Mouse (Mus musculus) hindbrain, embryonic 13.5 days (tissue): ENCODE measurements at regions not wholly inside any gene's neighbourhood (a gene's known extent, or its start where the extent isn't known, plus 50 kb on each side); places are given as distances from the start of the nearest gene placed in this dataset.

Source experiments
- ATAC-seq: fragments of 200-750 bp; cut with Nextera tagmentation; 2 replicates; pipeline ENCODE4 v1.8.0; 2017; ENCODE audit warnings: moderate TSS enrichment; ENCODE audit not compliant: low FRiP score
- H3K27ac ChIP-seq: fragments of 300-500 bp; sonication (generic); 2 replicates; pipeline ENCODE4 v1.5.1; 2015; ENCODE audit warnings: inconsistent platforms, mild to moderate bottlenecking, moderate library complexity
- H3K27me3 ChIP-seq: fragments of 300-500 bp; sonication (generic); 2 replicates; pipeline ENCODE4 v1.6.1; 2015; ENCODE audit warnings: mild to moderate bottlenecking, inconsistent platforms
- H3K36me3 ChIP-seq: fragments of 300-500 bp; sonication (generic); 2 replicates; pipeline ENCODE4 v1.6.1; 2015; ENCODE audit warnings: mild to moderate bottlenecking, inconsistent platforms
- H3K4me1 ChIP-seq: fragments of 300-500 bp; sonication (generic); replicated peaks from 2 replicates; pipeline ENCODE4 v1.6.1; 2015; ENCODE audit warnings: inconsistent platforms
- H3K4me2 ChIP-seq: fragments of 300-500 bp; sonication (generic); 2 replicates; pipeline ENCODE4 v1.6.1; 2015; ENCODE audit warnings: inconsistent platforms, mild to moderate bottlenecking, moderate library complexity
- H3K4me3 ChIP-seq: fragments of 300-500 bp; sonication (generic); 2 replicates; pipeline ENCODE4 v1.5.1; 2015; ENCODE audit warnings: mild to moderate bottlenecking, inconsistent platforms
- H3K9ac ChIP-seq: fragments of 300-500 bp; sonication (generic); 2 replicates; pipeline ENCODE4 v1.6.1; 2015; ENCODE audit warnings: mild to moderate bottlenecking, inconsistent platforms
- H3K9me3 ChIP-seq: fragments of 300-500 bp; sonication (generic); 2 replicates; pipeline ENCODE4 v1.6.1; 2016; ENCODE audit warnings: inconsistent platforms
- WGBS: fragments of 180-500 bp; shearing (Covaris S2); methylation state at CpG from one replicate; pipeline ENCODE4 v1.1.7; 2015; 5-methylcytosine and 5-hydroxymethylcytosine counted together

DNA sequence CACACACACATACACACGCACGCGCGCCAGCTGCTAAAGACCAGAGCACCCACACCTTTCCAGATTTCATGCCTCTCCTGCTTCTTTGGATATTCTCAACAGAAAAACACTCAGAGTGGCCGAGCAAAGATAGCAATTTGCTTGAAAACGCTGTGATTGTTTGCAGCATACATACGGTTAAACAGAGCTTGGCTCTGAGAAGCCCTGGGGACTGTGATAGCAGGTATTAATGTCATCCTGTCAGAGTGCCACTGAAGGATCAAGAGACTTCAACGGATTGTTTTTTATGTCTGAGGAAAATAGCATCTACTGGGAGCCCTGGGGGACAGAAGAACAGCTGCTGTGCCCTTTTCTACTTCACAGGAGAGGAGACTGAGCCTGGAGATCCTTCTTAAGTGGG is 440.4 kb downstream of the Pdcd6ip start:
- WGBS: 80% methylated on average over 8 of the region's 8 CpGs
- no peak overlapping the region for H3K9ac ChIP-seq
- ATAC-seq: no peak

GRCm38 (mm10) chr9:113263636-113264035 is 444.4 kb downstream of the Pdcd6ip start:
- no peak overlapping the region for H3K4me3 ChIP-seq
- peaks cover 6% of the 10 kb centered on the region; the same call in 1 of the 2 replicates for H3K4me1 ChIP-seq
- 93% methylated on average over 6 of the region's 6 CpGs for WGBS
- no peaks in the 10 kb centered on the region for H3K27me3 ChIP-seq
- H3K27ac ChIP-seq: no peak overlapping the region
- H3K36me3 ChIP-seq: no peaks in the 10 kb centered on the region
- H3K9ac ChIP-seq: no peak overlapping the region
- no peak for ATAC-seq
- H3K4me2 ChIP-seq: no peak overlapping the region
- H3K9me3 ChIP-seq: no peaks in the 10 kb centered on the region

More for the DNA sequence above, 440.4 kb downstream of the Pdcd6ip start:
- Histone ChIP-seq H3K4me1 (peaks cover 6% of the 10 kb centered on the region; the same call in 1 of the 2 replicates), H3K36me3 (no peaks in the 10 kb centered on the region), H3K27me3 (no peaks in the 10 kb centered on the region), H3K4me3 (no peak overlapping the region), H3K27ac (0 out of 2 replicates have a peak overlapping the region, but pooled peaks have one; percentile 8), H3K9me3 (no peaks in the 10 kb centered on the region), H3K4me2 (no peak overlapping the region)

- WGBS: 92% methylated on average over 2 of the region's 2 CpGs
- H3K9ac ChIP-seq: no peak overlapping the region
These were observed 447.8 kb downstream of the Pdcd6ip start for GRCm38 (mm10) chr9:113260296-113260695.

GRCm38 (mm10) chr9:113258556-113258955 is 449.5 kb downstream of the Pdcd6ip start:
- no peaks in the 10 kb centered on the region for H3K27me3 ChIP-seq
- no peak overlapping the region for H3K9ac ChIP-seq
- ATAC-seq: no peak
- H3K4me1 ChIP-seq: peaks cover 7% of the 10 kb centered on the region; the same call in 1 of the 2 replicates
- H3K27ac ChIP-seq: no peak overlapping the region
- H3K9me3 ChIP-seq: no peaks in the 10 kb centered on the region
- H3K4me3 ChIP-seq: no peak overlapping the region
- no peak overlapping the region for H3K4me2 ChIP-seq
- WGBS: 81% methylated on average over 2 of the region's 2 CpGs
- H3K36me3 ChIP-seq: no peaks in the 10 kb centered on the region

More at GRCm38 (mm10) chr9:113260296-113260695, 447.8 kb downstream of the Pdcd6ip start:
- Histone ChIP-seq H3K4me1 (peaks cover 7% of the 10 kb centered on the region; the same call in 1 of the 2 replicates), H3K27ac (no peak overlapping the region), H3K4me2 (no peak overlapping the region), H3K27me3 (no peaks in the 10 kb centered on the region), H3K4me3 (no peak overlapping the region), H3K36me3 (no peaks in the 10 kb centered on the region), H3K9me3 (no peaks in the 10 kb centered on the region)
- no peak for ATAC-seq

GRCm38 (mm10) chr9:113248703-113249274 is 459.3 kb downstream of the Pdcd6ip start:
- ATAC-seq: 0 out of 2 replicates have a peak, but pooled peaks have one; percentile 68
- WGBS: 36% methylated on average over 12 of the region's 12 CpGs
- Histone ChIP-seq H3K4me2 (no peak overlapping the region), H3K9ac (no peak overlapping the region), H3K27ac (peak overlapping the region; percentile 59; the same call in 1 of the 2 replicates), H3K36me3 (no peaks in the 10 kb centered on the region), H3K4me1 (0 out of 2 replicates have a peak, but pooled peaks cover 10% of the 10 kb centered on the region), H3K9me3 (no peaks in the 10 kb centered on the region), H3K27me3 (no peaks in the 10 kb centered on the region), H3K4me3 (no peak overlapping the region)

DNA sequence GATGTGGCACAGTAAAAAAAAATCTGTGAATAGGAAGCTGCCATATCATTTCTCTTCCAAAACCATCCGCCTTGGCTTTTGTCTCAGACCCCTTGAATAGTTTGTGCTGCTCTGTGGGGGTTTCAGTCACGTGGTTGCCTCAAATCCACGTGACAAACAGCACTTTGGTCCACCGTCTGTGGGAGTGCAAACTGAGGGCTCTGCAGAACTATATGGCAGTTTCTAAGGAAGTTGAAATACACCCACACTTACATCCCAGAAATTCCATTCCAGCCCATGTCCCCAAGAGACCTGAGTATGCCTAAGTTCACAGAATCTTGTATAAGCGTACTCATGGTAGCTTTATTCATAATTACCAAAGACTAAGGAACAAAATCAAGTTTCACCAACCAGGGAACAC is 460.1 kb downstream of the Pdcd6ip start:
- no peaks in the 10 kb centered on the region for H3K36me3 ChIP-seq
- H3K4me1 ChIP-seq: 0 out of 2 replicates have a peak, but pooled peaks cover 10% of the 10 kb centered on the region
- no peak overlapping the region for H3K4me3 ChIP-seq
- H3K27me3 ChIP-seq: no peaks in the 10 kb centered on the region
- H3K27ac ChIP-seq: no peak overlapping the region
- WGBS: 56% methylated on average over 5 of the region's 5 CpGs
- no peak overlapping the region for H3K9ac ChIP-seq
- no peaks in the 10 kb centered on the region for H3K9me3 ChIP-seq
- no peak for ATAC-seq
- H3K4me2 ChIP-seq: no peak overlapping the region

GRCm38 (mm10) chr9:113243870-113244269 is 464.2 kb downstream of the Pdcd6ip start:
- H3K4me1 ChIP-seq: 0 out of 2 replicates have a peak, but pooled peaks cover 4% of the 10 kb centered on the region
- H3K4me3 ChIP-seq: no peak overlapping the region
- H3K9ac ChIP-seq: no peak overlapping the region
- H3K9me3 ChIP-seq: no peaks in the 10 kb centered on the region
- H3K4me2 ChIP-seq: no peak overlapping the region
- H3K36me3 ChIP-seq: no peaks in the 10 kb centered on the region
- no peak overlapping the region for H3K27ac ChIP-seq
- H3K27me3 ChIP-seq: no peaks in the 10 kb centered on the region
- ATAC-seq: no peak
- 90% methylated on average over 2 of the region's 2 CpGs for WGBS

- Histone ChIP-seq H3K4me2 (no peak overlapping the region), H3K36me3 (no peaks in the 10 kb centered on the region), H3K27ac (no peak overlapping the region), H3K9me3 (no peaks in the 10 kb centered on the region), H3K4me1 (no peaks in the 10 kb centered on the region), H3K9ac (no peak overlapping the region), H3K4me3 (no peak overlapping the region), H3K27me3 (no peaks in the 10 kb centered on the region)
- no peak for ATAC-seq
- 70% methylated on average over 1 of the region's 1 CpGs for WGBS
These were observed 474.7 kb downstream of the Pdcd6ip start for GRCm38 (mm10) chr9:113233370-113233769.

DNA sequence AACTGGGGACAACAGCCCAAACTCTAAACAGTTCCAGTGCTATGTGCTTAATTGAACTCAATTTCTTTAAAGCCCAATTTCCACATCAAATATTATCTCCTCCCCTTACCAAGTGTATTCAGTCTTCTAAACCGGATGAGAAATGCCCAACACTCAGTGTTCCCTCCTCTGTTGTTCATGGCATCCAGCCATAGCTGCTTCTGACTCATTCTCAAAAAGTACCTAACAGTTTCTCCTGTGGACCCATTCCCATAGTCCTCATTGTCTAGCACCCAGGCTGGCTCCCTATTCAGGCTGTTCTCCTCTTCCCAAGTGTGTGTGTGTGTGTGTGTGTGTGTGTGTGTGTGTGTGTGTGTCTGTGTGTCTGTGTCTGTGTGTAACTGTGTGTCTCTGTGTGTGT is 478.7 kb downstream of the Pdcd6ip start:
- ATAC-seq: no peak
- H3K4me1 ChIP-seq: no peaks in the 10 kb centered on the region
- peaks cover 8% of the 10 kb centered on the region; the same call in 1 of the 2 replicates for H3K9me3 ChIP-seq
- H3K27me3 ChIP-seq: no peaks in the 10 kb centered on the region
- 90% methylated on average over 1 of the region's 1 CpGs for WGBS
- H3K4me3 ChIP-seq: no peak overlapping the region
- H3K27ac ChIP-seq: no peak overlapping the region
- H3K9ac ChIP-seq: no peak overlapping the region
- H3K36me3 ChIP-seq: no peaks in the 10 kb centered on the region
- no peak overlapping the region for H3K4me2 ChIP-seq

GRCm38 (mm10) chr9:113213930-113214329 is 494.1 kb downstream of the Pdcd6ip start:
- Histone ChIP-seq H3K27ac (no peak overlapping the region), H3K9me3 (no peaks in the 10 kb centered on the region), H3K4me3 (no peak overlapping the region), H3K9ac (no peak overlapping the region), H3K4me1 (peaks cover 13% of the 10 kb centered on the region), H3K4me2 (no peak overlapping the region), H3K27me3 (no peaks in the 10 kb centered on the region), H3K36me3 (no peaks in the 10 kb centered on the region)
- no peak for ATAC-seq
- WGBS: 73% methylated on average over 5 of the region's 5 CpGs

DNA sequence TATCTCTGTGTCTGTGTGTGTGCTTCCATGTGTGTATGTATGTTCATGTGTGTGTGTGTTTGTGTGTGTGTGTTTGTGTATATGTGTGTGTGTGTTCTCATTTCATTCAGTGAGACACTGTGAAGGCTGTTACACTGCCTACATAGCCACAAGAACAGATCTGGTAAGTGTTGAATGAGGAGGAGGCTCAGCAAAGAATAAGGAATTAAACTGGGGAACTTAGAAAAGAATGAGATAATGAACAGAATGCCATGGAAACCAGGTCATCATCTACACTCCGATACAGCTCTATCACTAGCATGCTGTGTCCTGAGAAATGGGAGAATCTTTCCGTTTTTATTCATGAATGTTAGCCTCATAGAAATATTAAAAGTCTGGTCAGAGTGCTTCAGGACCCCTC is 495.7 kb downstream of the Pdcd6ip start:
- no peak for ATAC-seq
- Histone ChIP-seq H3K36me3 (no peaks in the 10 kb centered on the region), H3K27ac (no peak overlapping the region), H3K27me3 (no peaks in the 10 kb centered on the region), H3K9me3 (no peaks in the 10 kb centered on the region), H3K4me1 (peaks cover 13% of the 10 kb centered on the region), H3K9ac (no peak overlapping the region), H3K4me2 (no peak overlapping the region), H3K4me3 (no peak overlapping the region)
- 77% methylated on average over 2 of the region's 2 CpGs for WGBS

GRCm38 (mm10) chr9:113208181-113208580 is 499.9 kb downstream of the Pdcd6ip start:
- no peak for ATAC-seq
- WGBS: 45% methylated on average over 4 of the region's 4 CpGs

DNA sequence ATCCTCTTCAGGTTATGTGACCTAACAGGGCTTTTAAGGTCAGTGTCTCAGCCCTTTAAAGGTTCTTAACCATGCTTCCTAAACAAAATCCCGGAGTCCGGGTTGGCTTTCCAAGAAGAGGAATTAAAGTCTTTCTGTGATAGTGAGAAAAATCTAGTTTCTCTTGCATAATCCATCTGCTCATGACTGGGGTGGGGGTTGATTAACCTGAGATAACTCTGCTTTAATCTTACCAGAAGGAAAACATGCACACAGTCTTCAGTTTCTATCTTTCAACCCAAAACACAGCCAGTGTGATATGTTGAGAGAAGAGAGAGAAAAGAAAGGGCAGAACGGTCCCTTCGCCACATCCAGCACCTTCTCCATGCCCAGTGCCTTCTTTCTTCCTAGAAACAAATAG is 508.8 kb downstream of the Pdcd6ip start:
- H3K36me3 ChIP-seq: no peaks in the 10 kb centered on the region
- no peaks in the 10 kb centered on the region for H3K4me1 ChIP-seq
- H3K4me2 ChIP-seq: no peak overlapping the region
- no peaks in the 10 kb centered on the region for H3K27me3 ChIP-seq
- no peak overlapping the region for H3K27ac ChIP-seq
- 93% methylated on average over 4 of the region's 4 CpGs for WGBS
- no peak overlapping the region for H3K9ac ChIP-seq
- ATAC-seq: no peak
- H3K9me3 ChIP-seq: no peaks in the 10 kb centered on the region
- H3K4me3 ChIP-seq: no peak overlapping the region

More at GRCm38 (mm10) chr9:113208181-113208580, 499.9 kb downstream of the Pdcd6ip start:
- Histone ChIP-seq H3K4me1 (no peaks in the 10 kb centered on the region), H3K4me3 (no peak overlapping the region), H3K27me3 (no peaks in the 10 kb centered on the region), H3K9me3 (no peaks in the 10 kb centered on the region), H3K4me2 (no peak overlapping the region), H3K9ac (no peak overlapping the region), H3K27ac (no peak overlapping the region), H3K36me3 (no peaks in the 10 kb centered on the region)
